Comparison of ENCODE assay signal across 10 mouse cellular contexts in genomic region chrX:144689859-144690181, GRCm38 (mm10). TPM values are rescaled to one million over a fixed set of nuclear protein-coding genes. Genes with fewer than 3 reads are reported as not detected.
DNase-seq lines count a peak whose midpoint lies in the region; ATAC-seq lines count a peak whose summit lies in the region.
"Had no signal": no experiment of that assay in that cellular context is flagged by ENCODE, and none has a peak within 500 bp of the region (broad histone marks: within the 10 kb centered on the region; RNA-seq: fewer than 3 reads in every experiment).

No protein-coding gene starts in this region.

- no peak for ATAC-seq in heart, embryonic 13.5 days (ENCODE audit: extremely low read depth, insufficient number of reproducible peaks, low FRiP score, low TSS enrichment)
- no peak for ATAC-seq in forebrain, embryonic 14.5 days
- ATAC-seq in liver, embryonic 16.5 days (ENCODE audit: low read depth) = no peak
- ATAC-seq in inflammation-experienced regulatory T-cells, adult 6 months = no peak
- no peak for ATAC-seq in granulocyte monocyte progenitor cell, adult 5-6 weeks (replicated peaks; ENCODE audit: poor library complexity, severe bottlenecking)

- no peak overlapping the region for H3K9ac ChIP-seq in heart, embryonic 13.5 days
- no peak overlapping the region for H3K9ac ChIP-seq in forebrain, embryonic 14.5 days (ENCODE audit: low read length)
- no peak overlapping the region for H3K9ac ChIP-seq in liver, embryonic 16.5 days (ENCODE audit: low read depth, low read length)

- no peaks in the 10 kb centered on the region for H3K36me3 ChIP-seq in heart, embryonic 13.5 days
- no peaks in the 10 kb centered on the region for H3K36me3 ChIP-seq in forebrain, embryonic 14.5 days (ENCODE audit: control insufficient read depth, insufficient read depth, low read length)
- H3K36me3 ChIP-seq in liver, embryonic 16.5 days (ENCODE audit: control insufficient read depth, insufficient read depth) = no peaks in the 10 kb centered on the region

- DNase-seq in heart, postnatal 36 days = no peak
- DNase-seq in brain, adult 2 months (ENCODE audit: low read depth, low spot score) = peak; percentile 43
- DNase-seq in forebrain, embryonic 14.5 days (ENCODE audit: low spot score) = peak; percentile 27
- DNase-seq in thymus, postnatal 36 days = no peak

- no peak overlapping the region for H3K27ac ChIP-seq in heart, embryonic 13.5 days (replicated peaks)
- no peak overlapping the region for H3K27ac ChIP-seq in forebrain, embryonic 14.5 days (ENCODE audit: low read depth, low read length)
- H3K27ac ChIP-seq in liver, embryonic 16.5 days (ENCODE audit: low read length) = no peak overlapping the region

- H3K4me3 ChIP-seq in heart, embryonic 13.5 days = peak overlapping the region; percentile 59
- H3K4me3 ChIP-seq in forebrain, embryonic 14.5 days (ENCODE audit: low read depth, low read length) = 0 out of 2 replicates have a peak overlapping the region, but pooled peaks have one; percentile 39
- peak overlapping the region; percentile 41 for H3K4me3 ChIP-seq in liver, embryonic 16.5 days (ENCODE audit: low read depth, low read length)

- peaks cover 30% of the 10 kb centered on the region for H3K27me3 ChIP-seq in heart, embryonic 13.5 days (replicated peaks)
- H3K27me3 ChIP-seq in forebrain, embryonic 14.5 days (replicated peaks; ENCODE audit: control insufficient read depth, insufficient read depth, low read length) = no peaks in the 10 kb centered on the region; the same call in 1 of the 2 replicates
- peaks cover 17% of the 10 kb centered on the region for H3K27me3 ChIP-seq in liver, embryonic 16.5 days (ENCODE audit: control insufficient read depth, insufficient read depth, low read depth, low read length)

- 14% methylated on average over 7 of the region's 7 CpGs for WGBS in heart, embryonic 13.5 days
- WGBS in forebrain, embryonic 14.5 days = 28% methylated on average over 7 of the region's 7 CpGs
- WGBS in liver, embryonic 16.5 days (ENCODE audit: insufficient replicate concordance) = 21% methylated on average over 7 of the region's 7 CpGs

- no peaks in the 10 kb centered on the region for H3K9me3 ChIP-seq in heart, embryonic 13.5 days
- H3K9me3 ChIP-seq in forebrain, embryonic 14.5 days (replicated peaks; ENCODE audit: control insufficient read depth, low read length) = no peaks in the 10 kb centered on the region
- H3K9me3 ChIP-seq in liver, embryonic 16.5 days (replicated peaks; ENCODE audit: control insufficient read depth, low read length) = no peaks in the 10 kb centered on the region

- intact Hi-C loops in heart, postnatal 36 days (cut with DNase I) = no loop called here

- H3K4me1 ChIP-seq in heart, embryonic 13.5 days = no peaks in the 10 kb centered on the region
- H3K4me1 ChIP-seq in forebrain, embryonic 14.5 days (ENCODE audit: control insufficient read depth, insufficient read depth, low read length) = no peaks in the 10 kb centered on the region
- no peaks in the 10 kb centered on the region for H3K4me1 ChIP-seq in liver, embryonic 16.5 days (ENCODE audit: control insufficient read depth, low read depth, low read length)

- H3K4me2 ChIP-seq in heart, embryonic 13.5 days = peak overlapping the region; percentile 77
- H3K4me2 ChIP-seq in forebrain, embryonic 14.5 days (ENCODE audit: low read length) = peak overlapping the region; percentile 61
- peak overlapping the region; percentile 32 for H3K4me2 ChIP-seq in liver, embryonic 16.5 days (ENCODE audit: low read depth, low read length)

RNA-seq across cellular contexts. Expression of gene Rtl4, which starts 1.1 kb away (rescaled TPM):
- polyA plus RNA-seq in heart, embryonic 13.5 days (2015; fragmentation: Nextera tagmentation; extraction: Ambion mirVana) = 0.40 and 0.98 TPM in 2 replicates
- not detected for total RNA-seq in heart, postnatal 36 days (2021)
- polyA plus RNA-seq in forebrain, embryonic 14.5 days (2014; fragmentation: Nextera tagmentation; extraction: Ambion mirVana) = 0.24 and 0.82 TPM in 2 replicates
- 0.86 and 0.93 TPM in 2 replicates for polyA plus RNA-seq in liver, embryonic 16.5 days (2015; fragmentation: Nextera tagmentation; extraction: Ambion mirVana)
- polyA plus RNA-seq in inflammation-experienced regulatory T-cells, adult 6 months (2017; shearing (Covaris generic)) = not detected
- not detected in 2 replicates for total RNA-seq in granulocyte monocyte progenitor cell, adult 5-6 weeks (2014; fragmentation: Nextera tagmentation)
- total RNA-seq in granulocyte monocyte progenitor cell, adult 5-6 weeks (2017) = not detected in 2 replicates
- total RNA-seq: neutrophil, adult 5-6 weeks had no signal
- polyA plus RNA-seq: erythroblast, embryonic 14.5 days had no signal

RNA-seq across cellular contexts. Expression of gene Trpc5, which starts 1.8 kb away (rescaled TPM):
- polyA plus RNA-seq in heart, embryonic 13.5 days (2015; fragmentation: Nextera tagmentation; extraction: Ambion mirVana) = 0.15 and 0.17 TPM in 2 replicates
- total RNA-seq in heart, postnatal 36 days (2021) = not detected
- 0.63 and 0.98 TPM in 2 replicates for polyA plus RNA-seq in forebrain, embryonic 14.5 days (2014; fragmentation: Nextera tagmentation; extraction: Ambion mirVana)
- polyA plus RNA-seq in liver, embryonic 16.5 days (2015; fragmentation: Nextera tagmentation; extraction: Ambion mirVana) = 0.05 TPM in 1 of 2 replicates, not detected in the other
- polyA plus RNA-seq in inflammation-experienced regulatory T-cells, adult 6 months (2017; shearing (Covaris generic)) = not detected
- not detected in 2 replicates for total RNA-seq in granulocyte monocyte progenitor cell, adult 5-6 weeks (2014; fragmentation: Nextera tagmentation)
- total RNA-seq in granulocyte monocyte progenitor cell, adult 5-6 weeks (2017) = not detected in 2 replicates
- total RNA-seq: neutrophil, adult 5-6 weeks had no signal
- polyA plus RNA-seq: erythroblast, embryonic 14.5 days had no signal

Comparison
In these comparisons a context has a peak if more than half of its experiments do, and no peak if none do; other contexts are left out.
1. DNase-seq: peak in brain, adult 2 months (single experiment) and forebrain, embryonic 14.5 days (single experiment); none in heart, postnatal 36 days (0 of 2) and thymus, postnatal 36 days (0 of 2).
2. Peak in every context shown above with its lines, with median percentiles within 50 percentile points of each other: H3K4me2 ChIP-seq and H3K4me3 ChIP-seq.